Mouse (Mus musculus) forebrain, embryonic 13.5 days (tissue): ENCODE measurements around the gene Btg2. TPM values are rescaled to one million over a fixed set of nuclear protein-coding genes. Genes with fewer than 3 reads are reported as not detected.

Experiments used
- ATAC-seq: fragments of 200-750 bp; cut with Nextera tagmentation; 2 replicates; pipeline ENCODE4 v1.8.0; 2017
- H3K27ac ChIP-seq: fragments of 300-500 bp; sonication (generic); 2 replicates; pipeline ENCODE4 v1.5.1; 2015; ENCODE audit warnings: inconsistent platforms, mild to moderate bottlenecking, moderate library complexity
- H3K27me3 ChIP-seq: fragments of 300-500 bp; sonication (generic); 2 replicates; pipeline ENCODE4 v1.6.1; 2015; ENCODE audit warnings: mild to moderate bottlenecking, inconsistent platforms
- H3K36me3 ChIP-seq: fragments of 300-500 bp; sonication (generic); 2 replicates; pipeline ENCODE4 v1.6.1; 2015; ENCODE audit warnings: mild to moderate bottlenecking, inconsistent platforms; ENCODE audit not compliant: poor library complexity, severe bottlenecking
- H3K4me1 ChIP-seq: fragments of 300-500 bp; sonication (generic); 2 replicates; pipeline ENCODE4 v1.6.1; 2015; ENCODE audit warnings: inconsistent platforms
- H3K4me2 ChIP-seq: fragments of 300-500 bp; sonication (generic); 2 replicates; pipeline ENCODE4 v1.6.1; 2015; ENCODE audit warnings: inconsistent platforms, mild to moderate bottlenecking, moderate library complexity
- H3K4me3 ChIP-seq: fragments of 300-500 bp; sonication (generic); 2 replicates; pipeline ENCODE4 v1.5.1; 2015; ENCODE audit warnings: mild to moderate bottlenecking, inconsistent platforms
- H3K9ac ChIP-seq: fragments of 300-500 bp; sonication (generic); 2 replicates; pipeline ENCODE4 v1.6.1; 2015; ENCODE audit warnings: mild to moderate bottlenecking, inconsistent platforms
- H3K9me3 ChIP-seq: fragments of 300-500 bp; sonication (generic); replicated peaks from 2 replicates; pipeline ENCODE4 v1.6.1; 2016; ENCODE audit warnings: inconsistent platforms
- WGBS: fragments of 180-500 bp; shearing (Covaris S2); methylation state at CpG from one replicate; pipeline ENCODE4 v1.1.7; 2015; 5-methylcytosine and 5-hydroxymethylcytosine counted together
- polyA plus RNA-seq: library from polyadenylated mRNA; unstranded; fragments of >200 nt; fragmentation: Nextera tagmentation; extraction: Ambion mirVana; gene quantifications from 2 replicates; pipeline ENCODE4 v1.2.1, GENCODE M21; 2015

Btg2 gene
- polyA plus RNA-seq, 1 experiment from 2014 or later: 122 TPM

- Histone ChIP-seq H3K9ac (peak overlapping the region; percentile 58), H3K36me3 (no peaks in the 10 kb centered on the region), H3K4me3 (peak overlapping the region; percentile 20), H3K27ac (peak overlapping the region; percentile 99), H3K9me3 (no peaks in the 10 kb centered on the region), H3K27me3 (no peaks in the 10 kb centered on the region), H3K4me1 (peaks cover 77% of the 10 kb centered on the region), H3K4me2 (peak overlapping the region; percentile 72)
- 2% methylated on average over 11 of the region's 11 CpGs for WGBS
- peak; percentile 59 for ATAC-seq
Observed at GRCm38 (mm10) chr1:134062411-134063085, 16.4 kb downstream of the Btg2 start.

GRCm38 (mm10) chr1:134061915-134062314 lies 17.0 kb downstream of the Btg2 start:
- Histone ChIP-seq H3K9me3 (no peaks in the 10 kb centered on the region), H3K9ac (peak overlapping the region; percentile 70), H3K4me3 (no peak overlapping the region), H3K4me2 (peak overlapping the region; percentile 72), H3K4me1 (peaks cover 70% of the 10 kb centered on the region), H3K27me3 (no peaks in the 10 kb centered on the region), H3K36me3 (no peaks in the 10 kb centered on the region), H3K27ac (peak overlapping the region; percentile 99)
- ATAC-seq: no peak
- WGBS: 23% methylated on average over 3 of the region's 3 CpGs

GRCm38 (mm10) chr1:134060849-134061569 lies 17.9 kb downstream of the Btg2 start:
- Histone ChIP-seq H3K27me3 (no peaks in the 10 kb centered on the region), H3K9ac (peak overlapping the region; percentile 70), H3K9me3 (no peaks in the 10 kb centered on the region), H3K4me3 (peak overlapping the region; percentile 38), H3K36me3 (no peaks in the 10 kb centered on the region), H3K4me1 (peaks cover 63% of the 10 kb centered on the region), H3K4me2 (peak overlapping the region; percentile 72), H3K27ac (peak overlapping the region; percentile 99)
- WGBS: 0% methylated on average over 31 of the region's 31 CpGs
- peak; percentile 88 for ATAC-seq

GRCm38 (mm10) chr1:134059739-134060695 lies 18.9 kb downstream of the Btg2 start:
- peak overlapping the region; percentile 38 for H3K4me3 ChIP-seq
- H3K36me3 ChIP-seq: no peaks in the 10 kb centered on the region
- ATAC-seq: no peak
- peak overlapping the region; percentile 44 for H3K9ac ChIP-seq
- H3K9me3 ChIP-seq: no peaks in the 10 kb centered on the region
- peak overlapping the region; percentile 72 for H3K4me2 ChIP-seq
- peaks cover 53% of the 10 kb centered on the region for H3K4me1 ChIP-seq
- WGBS: 71% methylated on average over 16 of the region's 16 CpGs
- peak overlapping the region; percentile 99 for H3K27ac ChIP-seq
- H3K27me3 ChIP-seq: no peaks in the 10 kb centered on the region

- no peak overlapping the region for H3K9ac ChIP-seq
- H3K9me3 ChIP-seq: no peaks in the 10 kb centered on the region
- no peaks in the 10 kb centered on the region for H3K36me3 ChIP-seq
- 62% methylated on average over 6 of the region's 6 CpGs for WGBS
- H3K4me1 ChIP-seq: peaks cover 41% of the 10 kb centered on the region
- ATAC-seq: no peak
- no peak overlapping the region for H3K4me3 ChIP-seq
- no peak overlapping the region for H3K27ac ChIP-seq
- H3K4me2 ChIP-seq: no peak overlapping the region
- H3K27me3 ChIP-seq: no peaks in the 10 kb centered on the region
Observed at GRCm38 (mm10) chr1:134058870-134059269, 20.1 kb downstream of the Btg2 start.

- 89% methylated on average over 8 of the region's 8 CpGs for WGBS
Observed at GRCm38 (mm10) chr1:134057736-134058135, 21.2 kb downstream of the Btg2 start.

GRCm38 (mm10) chr1:134056285-134056684 lies 22.6 kb downstream of the Btg2 start:
- Histone ChIP-seq H3K4me1 (peaks cover 19% of the 10 kb centered on the region), H3K9me3 (no peaks in the 10 kb centered on the region), H3K27me3 (no peaks in the 10 kb centered on the region), H3K4me3 (no peak overlapping the region), H3K4me2 (no peak overlapping the region), H3K27ac (no peak overlapping the region), H3K36me3 (no peaks in the 10 kb centered on the region), H3K9ac (no peak overlapping the region)
- ATAC-seq: no peak
- 80% methylated on average over 4 of the region's 4 CpGs for WGBS

More at GRCm38 (mm10) chr1:134057736-134058135, 21.2 kb downstream of the Btg2 start:
- H3K9ac ChIP-seq: no peak overlapping the region
- no peaks in the 10 kb centered on the region for H3K36me3 ChIP-seq
- no peak overlapping the region for H3K4me2 ChIP-seq
- H3K9me3 ChIP-seq: no peaks in the 10 kb centered on the region
- no peaks in the 10 kb centered on the region for H3K27me3 ChIP-seq
- no peak overlapping the region for H3K27ac ChIP-seq
- peaks cover 34% of the 10 kb centered on the region for H3K4me1 ChIP-seq
- H3K4me3 ChIP-seq: no peak overlapping the region
- no peak for ATAC-seq

GRCm38 (mm10) chr1:134055666-134056245 lies 23.2 kb downstream of the Btg2 start:
- Histone ChIP-seq H3K4me1 (peaks cover 15% of the 10 kb centered on the region), H3K36me3 (no peaks in the 10 kb centered on the region), H3K9ac (no peak overlapping the region), H3K4me3 (no peak overlapping the region), H3K4me2 (no peak overlapping the region), H3K27me3 (no peaks in the 10 kb centered on the region), H3K27ac (no peak overlapping the region), H3K9me3 (no peaks in the 10 kb centered on the region)
- WGBS: 87% methylated on average over 9 of the region's 9 CpGs
- no peak for ATAC-seq

- H3K27ac ChIP-seq: no peak overlapping the region
- no peak overlapping the region for H3K4me3 ChIP-seq
- H3K36me3 ChIP-seq: no peaks in the 10 kb centered on the region
- H3K9me3 ChIP-seq: no peaks in the 10 kb centered on the region
- ATAC-seq: no peak
- no peaks in the 10 kb centered on the region for H3K27me3 ChIP-seq
- H3K4me2 ChIP-seq: no peak overlapping the region
- no peak overlapping the region for H3K9ac ChIP-seq
- WGBS: 79% methylated on average over 9 of the region's 9 CpGs
- peaks cover 9% of the 10 kb centered on the region for H3K4me1 ChIP-seq
Observed at GRCm38 (mm10) chr1:134055058-134055457, 23.9 kb downstream of the Btg2 start.

- no peak overlapping the region for H3K4me3 ChIP-seq
- H3K4me2 ChIP-seq: no peak overlapping the region
- no peak overlapping the region for H3K27ac ChIP-seq
- H3K9ac ChIP-seq: no peak overlapping the region
- no peaks in the 10 kb centered on the region for H3K9me3 ChIP-seq
- H3K4me1 ChIP-seq: peaks cover 4% of the 10 kb centered on the region; the same call in 1 of the 2 replicates
- 9% methylated on average over 6 of the region's 6 CpGs for WGBS
- no peaks in the 10 kb centered on the region for H3K36me3 ChIP-seq
- ATAC-seq: peak; percentile 74
- no peaks in the 10 kb centered on the region for H3K27me3 ChIP-seq
Observed at GRCm38 (mm10) chr1:134053207-134053606, 25.7 kb downstream of the Btg2 start.

GRCm38 (mm10) chr1:134049542-134049941 lies 29.4 kb downstream of the Btg2 start:
- Histone ChIP-seq H3K27ac (no peak overlapping the region), H3K4me3 (no peak overlapping the region), H3K36me3 (no peaks in the 10 kb centered on the region), H3K27me3 (0 out of 2 replicates have a peak, but pooled peaks cover 3% of the 10 kb centered on the region), H3K9ac (no peak overlapping the region), H3K4me2 (no peak overlapping the region), H3K9me3 (no peaks in the 10 kb centered on the region), H3K4me1 (peaks cover 8% of the 10 kb centered on the region; the same call in 1 of the 2 replicates)
- ATAC-seq: no peak
- WGBS: 80% methylated on average over 6 of the region's 6 CpGs
